Mouse (Mus musculus) olfactory bulb, adult 2 months (tissue): ENCODE measurements around the gene Foxl1.

Experiments used
- CTCF ChIP-seq: fragments of 200-500 bp; IDR thresholded peaks from 2 replicates; pipeline ENCODE4 v1.5.1; 2012; ENCODE audit warnings: low read depth, mild to moderate bottlenecking, low read length, moderate library complexity; ENCODE audit not compliant: insufficient read depth
- POLR2A ChIP-seq: fragments of 200-500 bp; IDR thresholded peaks from 2 replicates; pipeline ENCODE4 v1.6.1; 2012; ENCODE audit warnings: mild to moderate bottlenecking, low read depth, low read length, moderate library complexity; ENCODE audit not compliant: insufficient read depth

DNA sequence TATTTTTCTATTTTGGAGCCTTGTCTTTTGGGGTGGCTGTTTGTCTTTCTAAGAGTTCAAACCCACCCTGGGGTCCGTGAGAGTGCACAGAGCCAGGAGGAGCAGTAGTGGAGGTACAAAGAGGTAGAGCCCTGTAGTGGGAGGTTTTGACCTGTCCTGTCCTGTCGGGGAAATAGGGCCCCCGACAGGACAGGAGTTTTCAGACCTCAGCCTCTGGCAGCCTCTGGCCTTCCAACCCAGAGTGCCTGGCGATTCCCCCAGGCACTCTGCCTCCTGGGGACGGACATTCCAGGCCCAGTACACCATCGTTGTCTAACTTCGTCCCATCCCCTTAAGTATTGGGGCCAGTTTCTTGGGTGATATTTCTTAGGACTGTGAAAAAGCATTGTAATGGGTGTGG is 5.4 kb upstream of the Foxl1 start:
- TF ChIP-seq CTCF (no peak), POLR2A (no peak)
